Mouse (Mus musculus) cerebellum, adult 9-10 months (tissue): ENCODE data around the gene Spata20.

Experiments
- DNase-seq: peaks from one replicate; pipeline ENCODE4 v3.0.0; 2022

Spata20 gene

GRCm38 (mm10) chr11:94449886-94450285 is 36.1 kb downstream of the Spata20 start:
- DNase-seq, result no peak

- no peak for DNase-seq
Measured at GRCm38 (mm10) chr11:94449239-94449638, 36.7 kb downstream of the Spata20 start.

- DNase-seq, result no peak
Measured at GRCm38 (mm10) chr11:94447017-94447416, 39.0 kb downstream of the Spata20 start.

GRCm38 (mm10) chr11:94445300-94445699 is 40.7 kb downstream of the Spata20 start:
- no peak for DNase-seq

GRCm38 (mm10) chr11:94444829-94445228 is 41.1 kb downstream of the Spata20 start:
- no peak for DNase-seq

- DNase-seq, result no peak
Measured at GRCm38 (mm10) chr11:94441752-94442151, 44.2 kb downstream of the Spata20 start.

- DNase-seq, result no peak
Measured at GRCm38 (mm10) chr11:94441122-94441521, 44.9 kb downstream of the Spata20 start.

- DNase-seq, result no peak
Measured at GRCm38 (mm10) chr11:94440421-94440820, 45.6 kb downstream of the Spata20 start.

- no peak for DNase-seq
Measured at GRCm38 (mm10) chr11:94429011-94429651, 56.8 kb downstream of the Spata20 start.
